Mouse (Mus musculus) left cerebral cortex, postnatal 36 days (tissue): ENCODE measurements around the gene Lck. TPM values are rescaled to one million over a fixed set of nuclear protein-coding genes. Genes with fewer than 3 reads are reported as not detected.

ENCODE experiments used
- DNase-seq, 2 experiments: peaks; one replicate each; pipeline ENCODE4 v3.0.0; 2021 to 2022; ENCODE audit warnings: low spot score in 2 of 2, mixed read lengths in 1 of 2
- intact Hi-C: fragments of 180-260 bp; cut with DNase I; formaldehyde crosslinking; loops from one replicate; pipeline ENCODE4 v1.15.1; 2025
- microRNA-seq: library from miRNA; unstranded; fragments of <30 nt; microRNA quantifications from one replicate; pipeline ENCODE4 v1.2.0, GENCODE M21; 2022
- total RNA-seq, 2 experiments: library from RNA; stranded (reverse); gene quantifications; 2 replicates each; pipeline ENCODE4 v1.2.3; 2021

The Lck gene
- total RNA-seq, 2 experiments from 2014 or later, result 2.1 to 2.6 TPM

GRCm38 (mm10) chr4:129513086-129513767, 60.2 kb downstream of the Lck start, which contains the start of gene Marcksl1:
Gene Marcksl1, plus strand, starts transcription at chr4:129513581.
- DNase-seq, result peak; percentile 70 to 73
- intact Hi-C loops, result no loop called here

- no peak for DNase-seq
- intact Hi-C loops, result no loop called here
These were observed 61.9 kb downstream of the Lck start for GRCm38 (mm10) chr4:129511413-129512096.

GRCm38 (mm10) chr4:129510723-129511412, 62.6 kb downstream of the Lck start:
- intact Hi-C loops, result no loop called here
- DNase-seq, result no peak

- intact Hi-C loops, result no loop called here
- no peak for DNase-seq
These were observed 63.8 kb downstream of the Lck start for GRCm38 (mm10) chr4:129509650-129510049.

- intact Hi-C loops, result no loop called here
- no peak for DNase-seq
These were observed 64.4 kb downstream of the Lck start for GRCm38 (mm10) chr4:129508834-129509600.

- intact Hi-C loops, result no loop called here
These were observed 65.3 kb downstream of the Lck start for GRCm38 (mm10) chr4:129508237-129508515.

GRCm38 (mm10) chr4:129507434-129508236, 65.8 kb downstream of the Lck start:
- DNase-seq, result no peak
- intact Hi-C loops, result no loop called here

More at GRCm38 (mm10) chr4:129508237-129508515, 65.3 kb downstream of the Lck start:
- no peak for DNase-seq

- DNase-seq, result no peak
- intact Hi-C loops, result no loop called here
These were observed 67.9 kb downstream of the Lck start for GRCm38 (mm10) chr4:129505511-129505910.

GRCm38 (mm10) chr4:129502901-129503444, 70.5 kb downstream of the Lck start:
- DNase-seq, result no peak
- intact Hi-C loops, result no loop called here

- intact Hi-C loops, result no loop called here
- DNase-seq, result no peak
These were observed 71.0 kb downstream of the Lck start for GRCm38 (mm10) chr4:129502327-129502888.

- intact Hi-C loops, result no loop called here
- peak; percentile 64 to 73 for DNase-seq
These were observed 72.6 kb downstream of the Lck start for GRCm38 (mm10) chr4:129500607-129501566.

GRCm38 (mm10) chr4:129500017-129500416, 73.4 kb downstream of the Lck start:
- DNase-seq, result no peak
- intact Hi-C loops, result no loop called here

GRCm38 (mm10) chr4:129498941-129499340, 74.5 kb downstream of the Lck start:
- intact Hi-C loops, result no loop called here
- no peak for DNase-seq

Small RNAs within 50 kb of the gene (microRNA-seq; reads per million reads assigned to microRNA genes)
- gene Mir8119, result not detected

Other genes with a start within 250 kb of the Lck start
- 100 to 1,000 TPM; 115 to 123 TPM for gene Rbbp4, start 238.3 kb downstream of the Lck start, total RNA-seq
- 10 to 100 TPM; 24.6 to 28.4 TPM for gene Zbtb8os, start 237.9 kb downstream of the Lck start, total RNA-seq
- gene Zbtb8a, start 195.5 kb downstream of the Lck start, total RNA-seq, result 1 to 10 TPM; 4.7 to 6.5 TPM
- 1 to 10 TPM; 4.3 to 4.9 TPM for gene Zbtb8b, start 132.8 kb downstream of the Lck start, total RNA-seq
- gene Bsdc1, start 112.1 kb downstream of the Lck start, total RNA-seq, result 10 to 100 TPM; 56.3 to 62.4 TPM
- gene Tssk3, start 82.6 kb downstream of the Lck start, total RNA-seq, result under 1 TPM; 0.42 to 0.52 TPM
- not detected for gene Fam229a, start 82.5 kb downstream of the Lck start, total RNA-seq
- gene Marcksl1, start 60.1 kb downstream of the Lck start, total RNA-seq, result 100 to 1,000 TPM; 150 to 174 TPM
- 10 to 100 TPM; 27.0 to 27.4 TPM for gene Hdac1, start 30.9 kb downstream of the Lck start, total RNA-seq
- not detected for gene Fam167b, start 4.9 kb upstream of the Lck start, total RNA-seq
- gene Eif3i, start 27.0 kb upstream of the Lck start, total RNA-seq, result 100 to 1,000 TPM; 121 to 140 TPM
- gene Tmem234, start 27.0 kb upstream of the Lck start, total RNA-seq, result 10 to 100 TPM; 92.2 to 93.7 TPM
- 1 to 10 TPM; 2.9 to 7.7 TPM for gene Dcdc2b, start 40.6 kb upstream of the Lck start, total RNA-seq
- gene Iqcc, start 45.5 kb upstream of the Lck start, total RNA-seq, result 10 to 100 TPM; 27.5 to 36.2 TPM
- 10 to 100 TPM; 53.7 to 60.8 TPM for gene Ccdc28b, start 50.3 kb upstream of the Lck start, total RNA-seq
- gene Txlna, start 67.4 kb upstream of the Lck start, total RNA-seq, result 10 to 100 TPM; 40.2 to 45.3 TPM
- gene Kpna6, start 99.1 kb upstream of the Lck start, total RNA-seq, result 100 to 1,000 TPM in 1 of 2 experiments, 10 to 100 TPM in 1; 93.3 to 101 TPM
- gene Tmem39b, start 123.2 kb upstream of the Lck start, total RNA-seq, result 10 to 100 TPM; 10.3 to 18.0 TPM
- 10 to 100 TPM; 85.2 to 94.1 TPM for gene Khdrbs1, start 168.7 kb upstream of the Lck start, total RNA-seq
- gene Ptp4a2, start 237.6 kb upstream of the Lck start, total RNA-seq, result 100 to 1,000 TPM; 119 to 127 TPM